Mouse (Mus musculus): ENCODE measurements around the gene Pxn.

DNA sequence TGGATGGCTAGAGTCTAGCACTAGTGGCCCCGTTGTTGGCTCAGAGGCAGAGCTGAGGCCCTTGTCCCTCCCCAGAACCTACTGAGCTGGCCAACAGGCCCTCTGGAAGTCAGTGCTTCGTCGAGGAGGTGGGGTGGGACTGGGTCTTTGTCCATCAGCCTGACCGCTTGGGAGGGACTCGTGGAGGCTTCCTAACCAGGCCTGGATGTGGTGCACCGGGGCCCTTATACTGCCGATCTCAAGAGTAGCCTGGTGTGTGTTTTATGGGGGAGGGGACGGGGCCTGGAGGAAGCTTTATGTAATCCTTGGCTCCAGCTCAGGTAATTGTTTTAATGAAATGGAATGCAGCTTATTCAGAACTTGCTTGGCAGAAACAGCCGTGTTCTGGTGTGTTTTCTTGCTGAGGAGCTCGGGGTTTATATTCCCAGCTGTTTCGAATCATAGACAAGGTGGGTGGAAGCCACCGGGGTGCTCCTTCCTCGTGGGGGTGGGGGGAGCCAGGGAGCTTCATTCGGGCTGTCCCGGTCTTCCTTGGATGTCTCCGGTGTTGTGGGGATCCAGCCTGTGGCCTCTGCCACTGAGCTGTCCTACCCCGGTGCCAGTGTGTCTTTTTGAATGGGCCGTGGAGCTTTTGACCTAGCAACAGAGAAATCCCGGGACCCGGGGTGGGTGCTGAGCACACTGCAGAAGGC is 8.6 kb downstream of the Pxn start:
- no peak for TF ChIP-seq POLR2A (IDR thresholded peaks at IDR 0.05; ENCODE audit: extremely low read depth, insufficient read depth, low read length)
- no peak for TF ChIP-seq CTCF (IDR thresholded peaks at IDR 0.05; ENCODE audit: low read depth, low read length)

Measured in liver, adult 2 months (tissue).